Mouse (Mus musculus) CH12F3 (cell line): ENCODE data around the gene Epb41l3.

Experiments used
- in situ Hi-C: fragments of 300-500 bp; cut with MboI; formaldehyde crosslinking; loops from 2 replicates; pipeline ENCODE4 v1.14.3; 2020; ENCODE audit warnings: low sequenced_read_pairs

The Epb41l3 gene

GRCm38 (mm10) chr17:69075501-69076237 is at the start of gene Epb41l3:
Gene Epb41l3, plus strand, starts transcription at chr17:69075683.
- in situ Hi-C loops = no loop called here

GRCm38 (mm10) chr17:69038760-69039675 is 36.5 kb upstream of the Epb41l3 start:
- in situ Hi-C loops = no loop called here

GRCm38 (mm10) chr17:69041516-69041915 is 34.0 kb upstream of the Epb41l3 start:
- in situ Hi-C loops = no loop called here

GRCm38 (mm10) chr17:69048826-69049225 is 26.7 kb upstream of the Epb41l3 start:
- in situ Hi-C loops = no loop called here

DNA sequence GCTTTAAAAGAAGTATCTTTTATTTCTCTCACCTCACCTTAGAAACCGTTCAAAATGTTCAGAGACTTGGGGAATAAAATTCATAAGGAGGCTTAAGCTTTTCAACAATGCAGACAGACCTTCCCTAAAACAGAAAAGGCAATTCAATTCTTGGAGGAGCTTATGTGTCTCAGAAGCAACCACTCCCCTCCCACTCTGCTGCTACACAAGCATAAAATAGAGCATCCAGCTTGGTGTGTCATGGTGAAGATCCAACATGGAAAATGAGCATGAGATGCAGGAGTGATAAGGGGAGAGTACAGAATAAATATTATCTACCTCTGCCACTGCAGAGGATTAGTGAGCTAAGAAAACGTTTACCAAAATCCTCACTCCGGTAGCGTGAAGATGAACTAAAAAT is 21.5 kb upstream of the Epb41l3 start:
- in situ Hi-C loops = no loop called here

DNA sequence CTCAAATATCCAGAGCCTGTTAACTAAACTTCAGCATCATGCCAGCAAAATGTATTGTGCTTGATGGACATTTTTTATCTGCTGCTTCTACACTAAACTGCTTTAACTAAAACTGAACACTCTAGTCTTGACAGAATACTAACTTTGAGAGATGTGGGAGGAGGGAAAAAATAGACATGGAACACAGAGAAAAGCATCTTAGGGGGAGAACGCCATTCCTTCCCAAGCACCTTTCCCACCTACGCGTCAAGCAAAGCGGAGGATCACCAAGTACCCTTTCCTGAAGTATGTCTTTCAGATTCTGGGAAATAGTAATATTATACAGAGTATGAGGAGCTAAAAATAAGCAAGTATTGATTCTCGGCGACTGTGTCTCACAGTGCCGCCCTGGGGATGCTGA is 15.7 kb upstream of the Epb41l3 start:
- in situ Hi-C loops = no loop called here

GRCm38 (mm10) chr17:69060388-69060787 is 15.1 kb upstream of the Epb41l3 start:
- in situ Hi-C loops = no loop called here

GRCm38 (mm10) chr17:69061883-69062745 is 13.4 kb upstream of the Epb41l3 start:
- in situ Hi-C loops = no loop called here

DNA sequence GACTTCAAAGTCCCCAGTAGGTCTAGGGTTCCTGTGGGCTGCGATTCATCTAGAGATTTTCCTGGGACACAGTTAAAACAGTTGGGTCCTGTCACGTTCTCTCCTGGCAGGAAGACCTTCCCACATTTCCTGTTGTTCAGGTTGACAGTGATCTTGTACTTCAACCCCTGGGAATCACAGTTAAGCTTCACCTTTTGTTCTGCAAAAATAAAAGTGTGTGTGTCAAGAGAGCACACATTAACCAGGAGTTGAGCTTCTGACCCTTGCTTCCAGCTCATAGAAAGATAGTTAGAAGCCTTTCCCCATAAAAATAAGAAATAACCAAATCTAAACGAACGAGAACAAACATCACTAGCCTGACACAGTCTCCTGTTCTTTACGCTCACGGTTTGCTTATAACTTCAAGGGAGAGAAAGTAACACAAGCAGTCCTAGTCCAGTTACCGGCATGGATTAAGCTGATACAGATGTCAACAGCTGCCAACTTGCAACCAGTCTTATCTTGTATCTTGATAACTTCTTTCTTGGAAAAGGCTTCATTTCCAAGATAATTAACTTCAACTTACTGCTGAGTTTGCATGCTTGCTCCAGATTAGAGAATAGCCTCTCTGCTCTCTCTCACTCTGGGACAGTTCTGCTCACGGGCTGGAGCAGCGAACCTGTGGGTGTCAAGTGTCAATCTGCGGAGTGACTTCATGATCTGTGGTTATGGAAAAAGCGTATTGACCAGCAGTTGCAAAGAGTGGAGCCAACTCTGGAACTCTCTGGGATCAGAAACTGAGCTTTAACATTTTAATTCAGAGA is 7.3 kb upstream of the Epb41l3 start:
- in situ Hi-C loops = no loop called here

- in situ Hi-C loops = no loop called here
These were observed 1.4 kb upstream of the Epb41l3 start for GRCm38 (mm10) chr17:69074095-69074494.

DNA sequence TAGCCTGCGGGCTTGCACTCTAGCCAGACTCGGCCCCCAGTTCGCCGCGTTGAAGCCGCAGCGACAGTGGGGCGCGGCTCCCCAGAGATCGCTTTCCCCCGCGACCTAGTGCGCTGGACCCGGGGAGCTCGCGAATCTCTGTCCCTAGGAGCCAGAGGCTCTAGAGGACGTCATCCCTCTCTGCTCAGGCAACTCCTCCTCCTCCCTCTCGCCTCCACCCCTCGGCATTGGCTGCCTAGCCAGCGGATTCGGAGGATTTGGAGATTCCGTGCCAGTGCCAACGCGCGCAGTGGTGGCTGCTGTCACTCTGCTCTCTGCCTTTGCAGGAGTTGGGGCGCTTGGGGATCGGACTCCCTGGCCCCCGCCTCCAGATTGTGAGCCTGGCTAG is 749 bp downstream of the Epb41l3 start:
- in situ Hi-C loops = no loop called here

GRCm38 (mm10) chr17:69076747-69077543 is 1.5 kb downstream of the Epb41l3 start:
- in situ Hi-C loops = no loop called here

DNA sequence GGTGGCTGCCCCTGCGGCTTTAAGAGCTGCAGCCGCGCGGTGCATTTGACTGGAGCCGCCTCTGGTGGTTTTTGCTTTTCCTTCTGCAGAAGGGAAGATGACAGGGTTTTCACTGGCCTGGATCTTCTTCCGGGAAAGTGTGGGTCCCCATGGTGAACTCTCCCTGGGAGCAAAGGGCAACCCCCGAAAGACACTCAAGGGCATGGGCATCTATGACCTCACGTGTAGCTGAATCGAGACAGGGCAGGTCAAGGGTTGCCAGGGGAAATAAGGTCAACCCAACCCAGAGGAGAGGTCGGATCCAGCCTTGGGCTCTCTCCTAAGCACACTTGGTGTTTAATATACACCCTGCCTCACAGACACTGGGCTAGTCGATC is 2.0 kb downstream of the Epb41l3 start:
- in situ Hi-C loops = no loop called here

DNA sequence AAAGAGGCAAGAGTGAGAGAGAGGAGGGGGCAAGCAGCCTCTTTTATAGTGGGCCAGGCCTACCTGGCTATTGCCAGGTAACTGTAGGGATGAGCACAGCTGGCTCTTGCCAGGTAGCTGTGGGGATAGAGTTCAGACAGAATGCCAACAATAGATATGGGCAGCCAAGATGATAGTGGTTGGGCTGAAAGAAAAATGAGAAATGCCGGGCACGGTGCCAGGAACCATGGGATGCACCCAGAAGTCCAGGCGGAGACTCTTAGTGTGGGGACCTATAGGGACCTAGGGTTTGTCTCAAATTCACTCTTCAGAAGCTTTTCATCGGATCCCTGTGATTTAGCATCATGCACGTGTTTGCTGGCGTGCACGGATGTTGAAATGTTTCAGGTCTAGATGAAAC is 6.8 kb downstream of the Epb41l3 start:
- in situ Hi-C loops = no loop called here

GRCm38 (mm10) chr17:69091618-69092017 is 16.1 kb downstream of the Epb41l3 start:
- in situ Hi-C loops = no loop called here

GRCm38 (mm10) chr17:69097068-69097467 is 21.6 kb downstream of the Epb41l3 start:
- in situ Hi-C loops = no loop called here

DNA sequence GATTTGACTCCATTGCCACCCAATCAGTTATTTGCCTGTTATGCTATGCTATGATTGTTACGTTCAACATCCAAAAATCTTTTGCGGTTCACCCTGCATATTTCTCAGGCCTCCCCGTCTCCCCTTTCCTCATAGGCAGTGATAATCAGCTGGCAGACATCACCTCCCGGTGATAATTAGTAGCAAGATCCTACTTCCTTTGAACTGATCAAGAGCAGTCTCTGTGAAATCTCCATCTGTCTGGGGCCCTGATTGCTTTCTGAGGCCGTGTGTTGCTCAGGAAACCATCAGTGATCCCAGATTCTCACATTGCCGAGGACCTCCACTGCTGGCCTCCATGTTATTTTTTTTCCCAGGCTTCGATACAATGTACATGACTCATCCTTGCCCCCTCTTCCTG is 22.5 kb downstream of the Epb41l3 start:
- in situ Hi-C loops = no loop called here

DNA sequence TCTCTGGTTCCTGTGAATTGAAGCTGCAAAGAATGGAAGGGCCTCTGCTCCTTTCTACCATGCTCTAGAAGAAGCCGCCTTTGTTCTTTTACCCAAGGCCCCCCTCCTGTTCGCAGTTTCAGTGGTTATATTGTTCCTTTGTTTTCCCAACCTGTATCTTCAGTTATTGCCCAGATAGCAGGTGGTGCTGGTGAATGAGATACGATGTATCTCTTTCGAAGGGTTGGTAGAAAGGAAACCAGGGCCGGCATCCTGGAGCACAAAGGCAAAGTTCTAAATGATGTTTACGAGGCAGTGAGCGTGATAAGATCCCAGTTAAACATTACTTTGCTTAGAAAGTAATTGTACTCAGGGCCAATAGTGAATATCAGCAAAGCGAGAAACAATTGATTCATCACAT is 27.8 kb downstream of the Epb41l3 start:
- in situ Hi-C loops = no loop called here

DNA sequence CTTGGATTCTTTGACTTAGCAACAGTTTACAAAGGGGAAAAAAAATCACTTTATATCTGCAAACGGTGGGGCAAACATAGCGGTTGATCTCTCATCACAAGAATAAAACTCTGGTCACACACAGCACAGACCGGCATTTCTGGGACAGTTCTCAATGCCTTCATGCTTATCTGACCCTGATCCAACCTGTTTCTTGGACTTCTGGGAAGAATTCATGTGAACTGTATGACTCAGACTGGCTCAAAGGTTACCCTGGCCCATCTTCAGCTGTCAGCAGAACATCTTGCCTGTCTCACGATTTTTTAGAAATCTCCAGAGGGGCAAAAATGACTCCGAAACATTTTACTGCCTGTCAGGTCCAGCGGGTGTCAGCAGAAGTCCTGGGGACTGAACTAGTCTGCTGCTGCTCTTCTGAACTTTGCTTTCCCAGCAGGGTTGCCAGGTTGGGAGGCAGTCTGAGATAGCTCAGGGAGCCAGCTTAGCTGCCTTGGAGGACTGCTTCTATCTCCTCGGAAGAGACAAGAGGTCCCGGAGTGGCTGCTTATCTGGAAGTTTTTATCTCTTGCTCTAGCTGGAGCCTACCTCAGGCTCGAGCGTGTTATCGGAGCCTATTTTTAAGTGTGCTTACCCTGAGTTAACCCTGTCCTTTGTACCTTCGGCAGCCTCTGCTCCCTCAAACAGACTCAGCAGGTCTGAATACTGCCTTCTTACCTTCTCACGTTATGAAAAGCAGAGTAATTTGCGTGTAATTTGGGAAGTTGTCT is 29.7 kb downstream of the Epb41l3 start:
- in situ Hi-C loops = no loop called here
